Mouse (Mus musculus) lung, embryonic 15.5 days (tissue): ENCODE data around the gene Arhgef17. TPM values are rescaled to one million over a fixed set of nuclear protein-coding genes. Genes with fewer than 3 reads are reported as not detected.

Experiments
- ATAC-seq: fragments of 200-750 bp; cut with Nextera tagmentation; 2 replicates; pipeline ENCODE4 v1.8.0; 2017; ENCODE audit warnings: moderate number of reproducible peaks, borderline replicate concordance; ENCODE audit not compliant: low FRiP score, low TSS enrichment; ENCODE audit errors: extremely low read depth
- H3K27ac ChIP-seq: fragments of 300-500 bp; sonication (generic); 2 replicates; pipeline ENCODE4 v1.5.1; 2015; ENCODE audit warnings: moderate library complexity, mild to moderate bottlenecking, inconsistent platforms
- H3K27me3 ChIP-seq: fragments of 300-500 bp; sonication (generic); 2 replicates; pipeline ENCODE4 v1.6.1; 2015; ENCODE audit warnings: inconsistent platforms
- H3K36me3 ChIP-seq: fragments of 300-500 bp; sonication (generic); 2 replicates; pipeline ENCODE4 v1.6.1; 2015; ENCODE audit warnings: inconsistent platforms
- H3K4me1 ChIP-seq: fragments of 300-500 bp; sonication (generic); 2 replicates; pipeline ENCODE4 v1.6.1; 2015; ENCODE audit warnings: inconsistent platforms
- H3K4me2 ChIP-seq: fragments of 300-500 bp; sonication (generic); 2 replicates; pipeline ENCODE4 v1.6.1; 2015; ENCODE audit warnings: inconsistent platforms, mild to moderate bottlenecking, moderate library complexity
- H3K4me3 ChIP-seq: fragments of 300-500 bp; sonication (generic); 2 replicates; pipeline ENCODE4 v1.5.1; 2015; ENCODE audit warnings: mild to moderate bottlenecking, inconsistent platforms
- H3K9ac ChIP-seq: fragments of 300-500 bp; sonication (generic); 2 replicates; pipeline ENCODE4 v1.6.1; 2015; ENCODE audit warnings: inconsistent platforms
- H3K9me3 ChIP-seq: fragments of 300-500 bp; sonication (generic); 2 replicates; pipeline ENCODE4 v1.6.1; 2016; ENCODE audit warnings: inconsistent platforms
- WGBS: fragments of 180-500 bp; shearing (Covaris S2); methylation state at CpG from one replicate; pipeline ENCODE4 v1.1.7; 2015; 5-methylcytosine and 5-hydroxymethylcytosine counted together
- polyA plus RNA-seq: library from polyadenylated mRNA; unstranded; fragments of >200 nt; fragmentation: Nextera tagmentation; extraction: Ambion mirVana; gene quantifications from 2 replicates; pipeline ENCODE4 v1.2.1, GENCODE M21; 2015

Gene Arhgef17
- polyA plus RNA-seq, 1 experiment from 2014 or later, result 10.8 TPM

DNA sequence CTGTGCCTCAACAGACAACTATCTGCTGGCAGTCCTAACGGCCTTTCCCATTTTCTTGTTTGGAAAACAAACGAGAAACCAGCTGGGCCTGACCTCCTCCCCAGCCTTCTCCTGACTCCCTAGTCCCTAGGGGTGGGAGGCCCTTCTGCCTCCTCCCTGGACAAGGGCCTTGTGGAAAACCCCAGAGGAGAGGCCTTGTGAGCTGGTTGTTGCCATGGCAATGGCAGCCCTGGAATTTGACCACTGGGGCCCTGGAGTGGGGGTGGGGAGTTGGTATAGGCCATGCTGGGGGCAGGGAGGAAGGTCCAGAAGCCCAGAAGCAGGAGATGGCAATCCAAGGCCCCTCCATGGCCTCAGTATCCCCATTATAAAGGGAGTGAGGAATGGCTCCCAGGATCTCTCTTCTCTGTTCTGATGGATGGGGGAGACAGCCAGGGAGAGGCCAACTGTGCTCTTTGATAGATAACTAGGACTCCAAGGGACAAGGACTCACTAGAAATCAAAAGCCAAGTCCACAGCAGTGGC, 20.6 kb downstream of the Arhgef17 start:
- 12% methylated on average over 2 of the region's 2 CpGs for WGBS
- ATAC-seq, result peak; percentile 15; the same call in 1 of the 2 replicates
- H3K4me2 ChIP-seq, result peak overlapping the region; percentile 37

DNA sequence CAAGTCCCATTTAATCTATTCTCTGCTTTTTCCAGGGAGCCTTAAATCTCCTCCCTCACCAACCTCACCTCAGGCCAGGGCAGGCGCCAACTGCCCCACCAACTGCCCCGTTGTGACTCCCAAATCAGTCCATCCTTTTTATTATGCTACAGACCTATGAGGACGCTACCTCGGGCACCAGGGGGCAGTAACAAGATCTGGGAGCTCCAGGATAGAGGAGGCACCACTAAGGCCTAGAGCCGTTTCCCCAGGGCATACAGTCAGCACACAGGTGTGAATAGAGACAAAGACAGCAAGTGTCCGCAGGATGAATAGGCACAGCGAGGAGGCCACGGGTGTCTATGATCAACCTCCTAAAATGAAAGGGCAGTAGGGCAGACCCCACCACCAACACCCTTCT, 23.3 kb downstream of the Arhgef17 start:
- H3K9me3 ChIP-seq, result no peaks in the 10 kb centered on the region
- H3K4me2 ChIP-seq, result peak overlapping the region; percentile 11; the same call in 1 of the 2 replicates
- H3K9ac ChIP-seq, result peak overlapping the region; percentile 20; the same call in 1 of the 2 replicates
- no peak overlapping the region for H3K4me3 ChIP-seq
- H3K27ac ChIP-seq, result peak overlapping the region; percentile 90
- H3K36me3 ChIP-seq, result peaks cover 3% of the 10 kb centered on the region; the same call in 1 of the 2 replicates
- H3K4me1 ChIP-seq, result peaks cover 95% of the 10 kb centered on the region
- ATAC-seq, result no peak
- H3K27me3 ChIP-seq, result no peaks in the 10 kb centered on the region
- WGBS, result 38% methylated on average over 8 of the region's 8 CpGs

More for the DNA sequence above, 20.6 kb downstream of the Arhgef17 start:
- H3K4me1 ChIP-seq, result peaks cover 90% of the 10 kb centered on the region
- H3K4me3 ChIP-seq, result no peak overlapping the region
- H3K9me3 ChIP-seq, result no peaks in the 10 kb centered on the region
- peak overlapping the region; percentile 47 for H3K27ac ChIP-seq
- no peak overlapping the region for H3K9ac ChIP-seq
- H3K27me3 ChIP-seq, result no peaks in the 10 kb centered on the region
- H3K36me3 ChIP-seq, result peaks cover 16% of the 10 kb centered on the region

DNA sequence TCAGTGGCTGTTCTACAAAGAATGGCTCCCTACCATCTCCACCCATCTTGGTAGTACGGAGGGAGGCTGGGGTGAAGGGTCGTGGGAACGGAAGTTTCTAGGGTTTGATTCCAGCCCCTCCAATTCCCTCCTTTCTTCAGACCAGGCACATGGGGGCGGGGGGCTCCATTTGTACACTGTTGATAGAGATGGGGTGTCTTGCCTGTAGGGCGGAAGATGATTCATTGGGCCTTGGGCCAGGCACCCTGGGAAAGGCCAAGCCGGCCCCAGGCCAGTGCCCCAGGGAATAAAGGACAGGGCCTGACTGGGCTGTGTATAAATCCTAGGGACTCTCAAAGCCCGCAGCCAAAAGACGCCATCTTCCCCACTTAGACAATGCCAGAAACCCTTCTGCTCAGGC, 23.8 kb downstream of the Arhgef17 start:
- peak overlapping the region; percentile 90 for H3K27ac ChIP-seq
- peak overlapping the region; percentile 20; the same call in 1 of the 2 replicates for H3K9ac ChIP-seq
- no peaks in the 10 kb centered on the region for H3K27me3 ChIP-seq
- no peaks in the 10 kb centered on the region for H3K9me3 ChIP-seq
- 66% methylated on average over 8 of the region's 8 CpGs for WGBS
- peak overlapping the region; percentile 34; the same call in 1 of the 2 replicates for H3K4me2 ChIP-seq
- H3K36me3 ChIP-seq, result 0 out of 2 replicates have a peak, but pooled peaks cover 3% of the 10 kb centered on the region
- ATAC-seq, result peak; percentile 32; the same call in 1 of the 2 replicates
- H3K4me3 ChIP-seq, result no peak overlapping the region
- H3K4me1 ChIP-seq, result peaks cover 90% of the 10 kb centered on the region

DNA sequence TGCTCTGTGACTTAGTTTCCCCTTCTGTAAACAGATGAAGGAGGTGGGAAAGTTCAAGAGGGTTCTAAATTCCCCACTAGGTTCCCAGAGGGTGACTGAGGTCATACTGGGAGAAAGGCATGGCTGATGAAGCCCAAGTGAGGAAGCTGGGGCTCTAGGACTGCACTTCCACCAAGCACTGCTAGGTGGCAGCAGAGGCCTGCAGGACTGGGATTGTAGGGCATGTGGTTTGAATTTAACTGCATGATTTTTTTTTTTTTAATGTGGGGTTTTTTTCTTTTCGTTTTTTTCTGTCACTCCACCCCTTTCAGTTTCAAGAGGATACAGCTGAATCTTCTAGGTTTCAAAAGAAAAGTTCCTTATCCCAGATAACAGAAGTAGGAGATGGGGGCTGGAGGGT, 24.7 kb downstream of the Arhgef17 start:
- Histone ChIP-seq H3K36me3 (0 out of 2 replicates have a peak, but pooled peaks cover 3% of the 10 kb centered on the region), H3K4me1 (peaks cover 82% of the 10 kb centered on the region), H3K9ac (0 out of 2 replicates have a peak overlapping the region, but pooled peaks have one; percentile 20), H3K4me3 (no peak overlapping the region), H3K4me2 (peak overlapping the region; percentile 34; the same call in 1 of the 2 replicates), H3K9me3 (no peaks in the 10 kb centered on the region), H3K27me3 (no peaks in the 10 kb centered on the region), H3K27ac (peak overlapping the region; percentile 90)
- 0% methylated on average over 1 of the region's 1 CpGs for WGBS
- no peak for ATAC-seq

DNA sequence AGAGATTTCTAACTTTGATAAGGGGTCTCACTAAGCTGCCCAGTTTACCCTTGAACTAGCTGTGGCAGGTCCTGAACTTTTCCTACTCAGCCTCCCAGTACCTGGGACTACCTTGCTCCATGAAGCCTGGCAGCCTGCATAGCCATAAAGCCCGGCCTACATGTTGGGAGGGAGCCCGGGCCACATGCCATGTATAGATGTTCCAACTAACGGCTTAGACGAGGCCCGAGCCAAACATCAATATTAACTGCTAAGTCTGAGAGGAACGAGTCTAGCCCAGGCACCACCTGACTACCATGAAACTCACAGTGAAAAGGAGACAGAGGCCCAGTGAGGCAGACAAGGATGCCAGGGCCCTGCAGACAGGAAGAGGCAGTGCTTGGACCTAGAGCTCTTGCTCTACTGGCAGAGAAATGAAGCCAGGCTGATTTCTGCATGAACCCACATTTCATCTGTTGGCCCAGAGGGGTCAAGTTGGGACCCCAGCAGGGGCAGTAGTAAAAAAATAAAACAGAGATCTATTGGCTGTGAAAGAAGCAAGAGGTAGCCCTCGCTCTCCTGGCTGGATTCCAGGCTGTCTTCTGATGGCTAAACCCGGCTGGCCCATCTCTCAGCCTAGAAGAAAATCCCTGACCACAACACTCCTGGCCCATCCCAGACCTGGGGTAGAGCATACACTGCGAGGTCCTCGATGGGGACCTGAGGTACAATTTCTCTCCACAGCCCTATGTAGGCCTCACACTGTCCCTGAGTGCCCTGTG, 25.7 kb downstream of the Arhgef17 start:
- Histone ChIP-seq H3K27me3 (no peaks in the 10 kb centered on the region), H3K9me3 (no peaks in the 10 kb centered on the region), H3K27ac (peak overlapping the region; percentile 73), H3K36me3 (0 out of 2 replicates have a peak, but pooled peaks cover 3% of the 10 kb centered on the region), H3K4me3 (no peak overlapping the region), H3K4me1 (peaks cover 71% of the 10 kb centered on the region), H3K4me2 (no peak overlapping the region), H3K9ac (no peak overlapping the region)
- 62% methylated on average over 10 of the region's 10 CpGs for WGBS
- ATAC-seq, result no peak

DNA sequence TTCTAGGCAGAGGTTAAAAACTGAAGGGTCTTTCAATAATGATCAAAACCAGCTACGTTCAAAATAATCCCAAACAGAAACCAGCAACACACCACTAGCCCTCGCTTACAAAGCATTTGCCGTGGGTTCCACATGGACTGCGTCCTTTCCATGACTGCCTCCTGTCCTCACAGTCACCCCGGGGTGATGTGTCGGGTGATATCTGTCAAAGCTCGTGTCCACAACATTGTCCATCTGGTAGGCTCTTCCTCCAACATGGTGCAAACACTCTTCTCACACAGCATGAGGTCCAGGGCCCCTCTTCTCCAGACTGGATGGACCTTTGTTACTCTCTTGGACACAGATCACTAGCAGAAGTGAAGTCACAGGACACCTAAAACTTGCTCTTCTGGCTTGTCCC, 26.9 kb downstream of the Arhgef17 start:
- H3K4me2 ChIP-seq, result no peak overlapping the region

DNA sequence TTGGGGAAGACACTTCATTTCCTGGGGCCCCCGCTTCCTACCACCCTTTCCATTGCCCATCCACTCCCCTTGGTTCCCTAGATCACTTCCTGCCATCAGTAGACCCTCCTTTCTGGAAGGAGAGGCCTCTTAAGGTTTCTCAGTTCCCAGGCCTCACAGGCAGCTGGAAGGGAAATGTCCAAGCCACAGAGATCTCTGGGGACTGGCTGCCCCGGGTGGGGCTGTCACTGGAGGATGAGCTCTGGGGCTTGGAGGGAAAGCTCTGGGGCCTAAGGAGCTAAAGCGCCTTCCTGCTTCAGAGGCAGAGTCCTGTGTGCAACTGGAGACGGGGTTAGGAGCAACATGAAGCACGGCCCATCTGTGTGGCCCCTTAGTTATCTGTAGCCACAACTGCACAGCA, 27.3 kb downstream of the Arhgef17 start:
- Histone ChIP-seq H3K4me1 (peaks cover 55% of the 10 kb centered on the region), H3K4me2 (no peak overlapping the region), H3K9ac (no peak overlapping the region), H3K27ac (peak overlapping the region; percentile 87), H3K9me3 (no peaks in the 10 kb centered on the region), H3K27me3 (no peaks in the 10 kb centered on the region), H3K4me3 (no peak overlapping the region), H3K36me3 (0 out of 2 replicates have a peak, but pooled peaks cover 3% of the 10 kb centered on the region)
- 39% methylated on average over 5 of the region's 5 CpGs for WGBS
- ATAC-seq, result peak; percentile 32; the same call in 1 of the 2 replicates

More for the DNA sequence above, 26.9 kb downstream of the Arhgef17 start:
- WGBS, result 56% methylated on average over 7 of the region's 7 CpGs
- H3K4me1 ChIP-seq, result peaks cover 60% of the 10 kb centered on the region
- no peak overlapping the region for H3K4me3 ChIP-seq
- H3K9ac ChIP-seq, result no peak overlapping the region
- ATAC-seq, result peak; percentile 80
- 0 out of 2 replicates have a peak, but pooled peaks cover 3% of the 10 kb centered on the region for H3K36me3 ChIP-seq
- no peaks in the 10 kb centered on the region for H3K27me3 ChIP-seq
- H3K9me3 ChIP-seq, result no peaks in the 10 kb centered on the region
- H3K27ac ChIP-seq, result peak overlapping the region; percentile 87

DNA sequence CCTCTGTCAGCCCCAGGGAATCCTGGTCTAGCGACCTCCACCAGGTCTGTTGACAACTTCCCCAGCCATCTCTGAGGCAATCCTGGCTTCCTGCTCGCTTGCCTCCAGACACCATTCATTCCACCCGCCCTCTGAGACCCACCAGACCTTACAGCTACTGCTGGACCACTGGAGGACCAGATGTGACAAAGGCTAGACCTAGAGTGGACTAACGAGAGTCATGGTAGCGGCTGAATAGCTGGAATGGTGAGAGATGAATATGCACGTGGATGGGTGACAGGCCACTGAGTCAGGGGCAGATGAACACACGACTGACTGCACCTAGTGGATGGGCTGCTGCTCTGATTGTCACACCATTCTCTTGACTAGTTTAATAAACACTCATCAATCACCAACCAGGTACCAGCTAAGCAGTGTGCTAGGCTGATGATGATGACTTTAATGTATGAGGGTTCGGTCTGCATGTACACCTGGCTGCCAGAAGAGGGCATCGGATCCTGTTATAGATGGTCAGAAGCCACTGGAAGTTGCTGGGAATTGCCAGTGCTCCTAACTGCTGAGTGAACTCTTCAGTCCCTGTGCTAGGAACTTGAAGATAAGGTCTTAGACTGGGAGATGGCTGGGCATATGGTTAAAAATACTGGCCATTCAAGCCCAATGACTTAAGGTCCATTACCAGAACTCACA, 29.3 kb downstream of the Arhgef17 start:
- peaks cover 36% of the 10 kb centered on the region for H3K4me1 ChIP-seq
- WGBS, result 71% methylated on average over 9 of the region's 9 CpGs
- no peak overlapping the region for H3K9ac ChIP-seq
- H3K4me3 ChIP-seq, result no peak overlapping the region
- H3K36me3 ChIP-seq, result peaks cover 3% of the 10 kb centered on the region; the same call in 1 of the 2 replicates
- H3K27ac ChIP-seq, result no peak overlapping the region
- no peaks in the 10 kb centered on the region for H3K27me3 ChIP-seq
- no peak overlapping the region for H3K4me2 ChIP-seq
- no peak for ATAC-seq
- H3K9me3 ChIP-seq, result no peaks in the 10 kb centered on the region

DNA sequence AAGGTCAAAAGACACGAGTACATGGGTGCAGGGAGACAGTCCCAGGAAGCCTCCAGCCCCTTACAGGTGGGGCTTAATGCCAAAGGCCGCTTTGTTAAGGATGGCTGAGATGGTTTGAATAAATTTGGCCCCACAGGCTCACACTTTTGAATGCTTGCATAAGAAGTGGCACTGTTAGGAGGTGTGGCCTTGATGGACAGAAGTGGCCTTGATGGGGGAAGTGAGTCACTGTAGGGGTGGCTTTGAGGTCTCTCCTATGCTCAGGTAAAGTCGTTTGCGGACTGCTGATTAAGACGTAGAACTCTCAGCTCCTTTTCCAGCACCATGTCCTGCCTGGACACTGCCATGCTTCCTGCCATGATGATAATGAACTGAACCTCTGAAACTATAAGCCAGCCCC, 34.1 kb downstream of the Arhgef17 start:
- ATAC-seq, result no peak
- 70% methylated on average over 5 of the region's 5 CpGs for WGBS

DNA sequence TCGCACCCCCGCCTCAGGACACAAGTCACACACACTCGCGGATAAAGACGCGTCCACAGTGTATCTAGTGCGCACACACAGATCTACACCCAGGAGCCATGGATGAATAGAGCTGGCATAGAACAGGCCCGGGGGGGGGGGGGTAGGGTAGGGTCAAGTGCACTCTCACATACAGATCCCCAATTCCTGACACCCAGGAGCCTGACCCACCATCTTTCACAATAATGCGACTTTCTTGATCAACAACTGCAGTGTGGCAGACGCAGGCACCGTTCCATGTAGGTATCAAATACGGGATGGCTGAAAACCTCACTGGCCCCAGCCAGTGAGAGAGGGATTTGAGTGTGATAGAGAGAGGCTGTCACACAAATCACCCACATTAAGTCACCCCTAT, 37.1 kb downstream of the Arhgef17 start:
- peaks cover 18% of the 10 kb centered on the region for H3K36me3 ChIP-seq
- peak overlapping the region; percentile 84 for H3K4me2 ChIP-seq
- WGBS, result 4% methylated on average over 12 of the region's 12 CpGs
- no peak for ATAC-seq
- no peaks in the 10 kb centered on the region for H3K27me3 ChIP-seq
- peak overlapping the region; percentile 46 for H3K4me3 ChIP-seq
- no peaks in the 10 kb centered on the region for H3K9me3 ChIP-seq
- H3K9ac ChIP-seq, result peak overlapping the region; percentile 50
- H3K27ac ChIP-seq, result 0 out of 2 replicates have a peak overlapping the region, but pooled peaks have one; percentile 4
- H3K4me1 ChIP-seq, result peaks cover 31% of the 10 kb centered on the region

More for the DNA sequence above, 34.1 kb downstream of the Arhgef17 start:
- no peak overlapping the region for H3K4me3 ChIP-seq
- no peaks in the 10 kb centered on the region for H3K9me3 ChIP-seq
- H3K9ac ChIP-seq, result no peak overlapping the region
- no peaks in the 10 kb centered on the region for H3K27me3 ChIP-seq
- H3K4me1 ChIP-seq, result peaks cover 27% of the 10 kb centered on the region
- no peak overlapping the region for H3K27ac ChIP-seq
- no peak overlapping the region for H3K4me2 ChIP-seq
- peaks cover 9% of the 10 kb centered on the region; the same call in 1 of the 2 replicates for H3K36me3 ChIP-seq

DNA sequence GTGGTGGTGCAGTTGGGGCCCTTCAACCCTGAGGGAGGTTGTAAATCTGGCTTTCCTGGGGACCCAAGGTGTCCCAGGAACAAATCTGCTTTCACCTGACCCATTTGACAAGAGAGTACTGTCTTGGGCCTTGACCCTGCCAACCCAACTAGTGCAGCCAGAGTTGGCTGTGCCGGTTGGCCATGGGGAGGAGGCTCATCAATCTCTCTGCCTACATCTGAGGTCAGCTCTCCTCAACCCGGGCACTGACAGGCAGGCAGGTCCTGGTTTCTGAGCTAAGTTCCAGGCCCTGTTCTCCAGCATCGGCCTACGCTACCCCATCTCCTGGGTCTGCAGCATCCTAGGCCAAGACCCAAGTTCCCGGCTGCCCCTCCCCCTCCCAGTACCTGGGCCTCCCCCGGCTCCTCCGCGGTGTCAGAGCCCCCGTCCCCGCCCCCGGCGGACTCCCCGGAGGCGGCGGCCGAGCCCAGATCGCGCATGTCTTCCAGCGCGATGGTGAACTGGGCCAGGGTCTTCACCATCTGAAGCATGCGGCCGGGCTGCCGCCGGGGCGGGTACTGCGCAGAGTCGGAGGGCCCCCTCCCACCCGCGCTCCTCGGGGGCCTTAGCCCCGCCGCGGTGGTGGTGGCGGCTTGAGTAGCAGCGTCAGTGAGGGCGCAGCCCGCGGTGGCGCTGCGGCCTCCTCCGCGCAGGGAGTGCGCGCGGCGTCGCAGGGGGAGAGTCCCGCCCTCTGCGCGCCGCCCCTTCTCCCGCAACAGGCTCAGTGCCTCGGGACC, 37.7 kb downstream of the Arhgef17 start:
- H3K4me2 ChIP-seq, result peak overlapping the region; percentile 84
- peaks cover 31% of the 10 kb centered on the region for H3K4me1 ChIP-seq
- peak overlapping the region; percentile 50 for H3K9ac ChIP-seq
- H3K9me3 ChIP-seq, result no peaks in the 10 kb centered on the region
- peak; percentile 43; the same call in 1 of the 2 replicates for ATAC-seq
- H3K4me3 ChIP-seq, result peak overlapping the region; percentile 46
- peaks cover 24% of the 10 kb centered on the region for H3K36me3 ChIP-seq
- 0 out of 2 replicates have a peak overlapping the region, but pooled peaks have one; percentile 4 for H3K27ac ChIP-seq
- H3K27me3 ChIP-seq, result no peaks in the 10 kb centered on the region
- 8% methylated on average over 44 of the region's 53 CpGs for WGBS
